Mouse (Mus musculus): ENCODE results near the gene Skap2. TPM values are rescaled to one million over a fixed set of nuclear protein-coding genes. Genes with fewer than 3 reads are reported as not detected.

Gene Skap2
- polyA plus RNA-seq, 1 experiment: 23.0 TPM

DNA sequence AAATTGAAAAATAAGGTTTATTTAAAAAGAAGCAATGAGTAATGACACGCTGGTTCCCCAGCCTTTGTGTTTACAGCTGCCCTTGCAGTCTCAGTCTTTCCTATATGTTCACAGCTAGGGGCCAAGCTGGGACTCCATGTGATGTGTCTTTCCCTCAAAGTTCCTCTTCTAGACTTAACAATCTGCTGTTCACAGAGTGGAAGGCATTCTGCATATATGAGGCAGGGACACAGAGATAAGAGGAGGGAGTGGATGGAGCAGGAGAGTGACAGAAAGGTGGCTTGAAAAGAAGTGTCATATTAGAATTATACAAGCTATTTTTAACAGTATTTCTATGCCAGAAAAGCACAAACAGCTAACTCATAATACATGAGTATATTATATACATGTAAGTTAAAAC, 110.8 kb downstream of the Skap2 start:
- H3K4me1 ChIP-seq: peaks cover 33% of the 10 kb centered on the region
- TF ChIP-seq GATA1 (IDR thresholded peaks at IDR 0.05; ENCODE audit: borderline replicate concordance, low read length): no peak
- no peak for TF ChIP-seq FLI1 (IDR thresholded peaks at IDR 0.05; ENCODE audit: low read length)
- peaks cover 64% of the 10 kb centered on the region for H3K36me3 ChIP-seq (replicated peaks; ENCODE audit: low read length)

GRCm38 (mm10) chr6:51898318-51898994, 113.9 kb downstream of the Skap2 start:
- no peak overlapping the region for H3K4me3 ChIP-seq (replicated peaks)
- no peaks in the 10 kb centered on the region for H3K27me3 ChIP-seq (replicated peaks)
- TF ChIP-seq GATA1 (IDR thresholded peaks at IDR 0.05; ENCODE audit: borderline replicate concordance, low read length) (no peak), FLI1 (IDR thresholded peaks at IDR 0.05; ENCODE audit: low read length) (no peak)
- H3K9me3 ChIP-seq: no peaks in the 10 kb centered on the region
- H3K36me3 ChIP-seq (replicated peaks; ENCODE audit: low read length): peaks cover 67% of the 10 kb centered on the region
- peaks cover 49% of the 10 kb centered on the region for H3K4me1 ChIP-seq

More for the DNA sequence above, 110.8 kb downstream of the Skap2 start:
- no peak overlapping the region for H3K4me3 ChIP-seq (replicated peaks)
- no peaks in the 10 kb centered on the region for H3K9me3 ChIP-seq
- H3K27me3 ChIP-seq (replicated peaks): no peaks in the 10 kb centered on the region

GRCm38 (mm10) chr6:51895753-51896152, 116.6 kb downstream of the Skap2 start:
- Histone ChIP-seq H3K4me3 (replicated peaks) (no peak overlapping the region), H3K4me1 (peaks cover 34% of the 10 kb centered on the region), H3K27me3 (replicated peaks) (no peaks in the 10 kb centered on the region), H3K36me3 (replicated peaks; ENCODE audit: low read length) (peaks cover 64% of the 10 kb centered on the region), H3K9me3 (no peaks in the 10 kb centered on the region)
- no peak for TF ChIP-seq FLI1 (IDR thresholded peaks at IDR 0.05; ENCODE audit: low read length)
- no peak for TF ChIP-seq GATA1 (IDR thresholded peaks at IDR 0.05; ENCODE audit: borderline replicate concordance, low read length)

GRCm38 (mm10) chr6:51894717-51895116, 117.6 kb downstream of the Skap2 start:
- Histone ChIP-seq H3K4me3 (replicated peaks) (no peak overlapping the region), H3K27me3 (replicated peaks) (no peaks in the 10 kb centered on the region), H3K36me3 (replicated peaks; ENCODE audit: low read length) (peaks cover 73% of the 10 kb centered on the region), H3K9me3 (no peaks in the 10 kb centered on the region), H3K4me1 (peaks cover 38% of the 10 kb centered on the region)
- no peak for TF ChIP-seq GATA1 (IDR thresholded peaks at IDR 0.05; ENCODE audit: borderline replicate concordance, low read length)
- no peak for TF ChIP-seq FLI1 (IDR thresholded peaks at IDR 0.05; ENCODE audit: low read length)

- TF ChIP-seq GATA1 (IDR thresholded peaks at IDR 0.05; ENCODE audit: borderline replicate concordance, low read length) (no peak), FLI1 (IDR thresholded peaks at IDR 0.05; ENCODE audit: low read length) (no peak)
- no peaks in the 10 kb centered on the region for H3K27me3 ChIP-seq (replicated peaks)
- no peak overlapping the region for H3K4me3 ChIP-seq (replicated peaks)
- H3K36me3 ChIP-seq (replicated peaks; ENCODE audit: low read length): peaks cover 66% of the 10 kb centered on the region
- H3K9me3 ChIP-seq: no peaks in the 10 kb centered on the region
- H3K4me1 ChIP-seq: peaks cover 52% of the 10 kb centered on the region
Measured at GRCm38 (mm10) chr6:51890356-51890755, 122.0 kb downstream of the Skap2 start.

GRCm38 (mm10) chr6:51889824-51890223, 122.5 kb downstream of the Skap2 start:
- H3K4me1 ChIP-seq: peaks cover 46% of the 10 kb centered on the region
- H3K27me3 ChIP-seq (replicated peaks): no peaks in the 10 kb centered on the region
- no peaks in the 10 kb centered on the region for H3K9me3 ChIP-seq
- H3K4me3 ChIP-seq (replicated peaks): no peak overlapping the region
- TF ChIP-seq FLI1 (IDR thresholded peaks at IDR 0.05; ENCODE audit: low read length): no peak
- TF ChIP-seq GATA1 (IDR thresholded peaks at IDR 0.05; ENCODE audit: borderline replicate concordance, low read length): no peak
- peaks cover 67% of the 10 kb centered on the region for H3K36me3 ChIP-seq (replicated peaks; ENCODE audit: low read length)

DNA sequence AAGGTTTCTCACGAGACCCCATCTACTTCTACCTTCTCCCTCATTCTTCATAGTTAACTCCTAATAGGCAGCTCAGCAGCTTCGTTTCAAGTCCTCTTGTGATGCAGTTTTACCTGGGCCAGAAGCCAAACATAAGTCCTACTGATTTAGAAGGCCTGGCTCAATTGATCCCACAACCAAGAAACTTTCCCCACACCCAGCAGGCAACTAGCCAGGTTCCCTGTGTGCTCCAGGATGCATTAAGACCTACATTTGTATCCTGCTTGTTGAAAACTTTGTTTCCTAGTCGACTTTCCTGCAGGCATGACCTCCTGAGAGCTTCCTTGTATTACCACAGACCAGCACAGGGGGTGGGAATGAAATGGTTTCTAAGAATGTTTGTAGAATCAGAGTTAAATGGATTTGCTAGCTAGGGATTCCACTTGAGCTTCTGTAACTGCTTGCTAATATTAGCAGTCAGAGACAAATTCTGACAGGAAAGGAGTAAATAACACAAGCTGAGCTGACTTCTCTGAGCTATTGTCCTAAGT, 125.4 kb downstream of the Skap2 start:
- Histone ChIP-seq H3K4me3 (replicated peaks) (no peak overlapping the region), H3K27me3 (replicated peaks) (no peaks in the 10 kb centered on the region), H3K36me3 (replicated peaks; ENCODE audit: low read length) (peaks cover 69% of the 10 kb centered on the region), H3K9me3 (no peaks in the 10 kb centered on the region), H3K4me1 (peaks cover 39% of the 10 kb centered on the region)
- TF ChIP-seq FLI1 (IDR thresholded peaks at IDR 0.05; ENCODE audit: low read length) (no peak), GATA1 (IDR thresholded peaks at IDR 0.05; ENCODE audit: borderline replicate concordance, low read length) (no peak)

DNA sequence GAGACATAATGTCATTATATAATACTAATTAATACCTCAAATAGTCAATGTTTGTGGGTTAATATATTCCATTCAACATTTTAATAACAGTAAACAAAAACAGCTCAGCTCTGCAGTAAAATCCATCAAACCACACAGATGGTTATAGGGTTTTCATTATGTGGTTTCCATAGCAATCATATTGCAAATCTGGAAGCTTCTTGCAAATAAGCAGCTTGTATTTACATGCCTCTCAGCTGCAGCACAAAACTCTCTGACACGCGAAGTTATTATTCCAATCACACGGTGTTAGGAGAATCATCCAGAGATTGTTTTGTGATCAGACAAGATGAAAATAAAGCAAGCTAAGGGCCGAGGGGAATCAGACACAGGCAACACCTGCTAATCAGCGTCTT, 129.5 kb downstream of the Skap2 start:
- H3K4me3 ChIP-seq (replicated peaks): no peak overlapping the region
- TF ChIP-seq GATA1 (IDR thresholded peaks at IDR 0.05; ENCODE audit: borderline replicate concordance, low read length): no peak
- TF ChIP-seq FLI1 (IDR thresholded peaks at IDR 0.05; ENCODE audit: low read length): no peak
- H3K27me3 ChIP-seq (replicated peaks): no peaks in the 10 kb centered on the region
- H3K36me3 ChIP-seq (replicated peaks; ENCODE audit: low read length): peaks cover 64% of the 10 kb centered on the region
- H3K4me1 ChIP-seq: peaks cover 63% of the 10 kb centered on the region
- H3K9me3 ChIP-seq: no peaks in the 10 kb centered on the region

GRCm38 (mm10) chr6:51882266-51882879, 130.0 kb downstream of the Skap2 start:
- H3K9me3 ChIP-seq: no peaks in the 10 kb centered on the region
- no peaks in the 10 kb centered on the region for H3K27me3 ChIP-seq (replicated peaks)
- TF ChIP-seq GATA1 (IDR thresholded peaks at IDR 0.05; ENCODE audit: borderline replicate concordance, low read length): no peak
- TF ChIP-seq FLI1 (IDR thresholded peaks at IDR 0.05; ENCODE audit: low read length): no peak
- no peak overlapping the region for H3K4me3 ChIP-seq (replicated peaks)
- H3K36me3 ChIP-seq (replicated peaks; ENCODE audit: low read length): peaks cover 62% of the 10 kb centered on the region
- peaks cover 63% of the 10 kb centered on the region for H3K4me1 ChIP-seq

Measured in megakaryocyte, embryonic 14.5 days (primary cell).